Mouse (Mus musculus) gastrocnemius, postnatal 4 days (tissue): ENCODE data around the gene Psd. TPM values are rescaled to one million over a fixed set of nuclear protein-coding genes. Genes with fewer than 3 reads are reported as not detected.
A peak's percentile ranks its signal among the peaks of the same experiment; 100 is the strongest.

Experiments
- DNase-seq, 2 experiments: peaks; one replicate each; pipeline ENCODE4 v3.0.0; 2021 to 2022; ENCODE audit warnings: low spot score in 2 of 2, mixed read lengths in 2 of 2
- total RNA-seq, 2 experiments: library from RNA; stranded (reverse); gene quantifications; 2 replicates each; pipeline ENCODE4 v1.2.3; 2021

The Psd gene
- total RNA-seq, 2 experiments from 2014 or later = 2.0 to 2.9 TPM

- DNase-seq = peak; percentile 75 to 90
These were observed 18.1 kb downstream of the Psd start for GRCm38 (mm10) chr19:46308706-46309435.

- DNase-seq = peak in 1 of 2 experiments; percentile 17
These were observed 18.7 kb downstream of the Psd start for GRCm38 (mm10) chr19:46308303-46308702.

DNA sequence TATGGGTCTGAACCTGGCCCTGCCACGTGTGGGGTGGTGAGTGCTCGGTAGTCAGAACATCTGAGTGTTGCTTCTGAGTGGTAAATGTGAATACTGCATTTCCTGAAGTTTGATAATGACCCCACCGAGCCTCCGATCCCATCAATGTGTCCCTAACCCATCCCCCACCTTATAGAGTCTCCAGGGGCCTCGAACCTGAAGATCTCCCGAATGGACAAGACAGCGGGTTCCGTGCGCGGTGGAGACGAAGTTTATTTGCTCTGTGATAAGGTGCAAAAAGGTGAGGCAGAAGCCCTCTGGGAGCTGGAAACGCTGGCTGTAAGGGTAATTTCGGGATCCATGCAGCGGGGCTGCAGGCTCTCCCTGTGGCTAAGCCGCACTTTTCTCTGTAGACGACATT, 19.2 kb downstream of the Psd start:
- peak in 1 of 2 experiments; percentile 15 for DNase-seq

- peak in 1 of 2 experiments; percentile 14 for DNase-seq
These were observed 20.1 kb downstream of the Psd start for GRCm38 (mm10) chr19:46306751-46307289.

GRCm38 (mm10) chr19:46306268-46306610, 20.7 kb downstream of the Psd start:
- DNase-seq = peak in 1 of 2 experiments; percentile 8

DNA sequence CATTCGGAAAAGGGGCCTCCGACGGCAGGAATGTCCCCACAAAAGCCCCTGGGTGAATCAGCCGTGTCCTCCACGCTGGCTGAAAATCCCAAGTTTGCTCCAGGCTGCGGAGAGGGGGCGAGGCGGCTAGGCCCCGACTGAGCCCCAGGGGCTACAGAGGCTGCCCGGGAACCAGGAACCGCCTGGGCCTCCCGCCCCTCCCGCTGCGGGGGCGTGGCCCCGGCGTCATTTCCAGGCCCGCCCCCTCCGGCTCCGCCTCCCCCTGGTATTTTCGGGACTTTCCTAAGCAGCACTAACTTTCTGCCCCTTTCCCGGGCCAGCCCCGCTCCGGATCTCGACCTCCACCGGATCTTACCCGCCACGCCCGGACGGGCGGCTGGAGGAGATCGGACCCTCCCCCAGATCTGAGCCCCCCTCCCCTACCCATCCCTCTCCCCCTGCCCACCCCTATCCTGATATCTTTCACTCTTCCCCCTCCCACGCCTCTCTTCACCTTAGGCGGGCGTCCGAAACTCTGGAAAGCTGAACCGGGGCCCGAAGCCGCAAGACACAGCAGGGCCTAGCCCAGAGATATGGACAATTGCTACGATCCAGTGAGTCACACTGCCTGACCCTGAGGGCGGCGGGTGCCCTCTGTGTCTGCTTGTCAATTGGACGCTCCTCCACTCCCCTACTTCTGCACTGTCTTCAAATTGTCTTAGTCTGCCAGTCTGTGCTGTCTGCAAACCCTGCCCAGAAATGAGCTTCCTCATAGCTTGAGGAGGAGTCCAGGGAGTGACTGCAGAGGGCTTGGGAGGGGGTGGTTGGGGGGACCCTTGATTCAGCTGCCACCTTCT, 21.3 kb downstream of the Psd start:
- peak; percentile 83 to 87 for DNase-seq

DNA sequence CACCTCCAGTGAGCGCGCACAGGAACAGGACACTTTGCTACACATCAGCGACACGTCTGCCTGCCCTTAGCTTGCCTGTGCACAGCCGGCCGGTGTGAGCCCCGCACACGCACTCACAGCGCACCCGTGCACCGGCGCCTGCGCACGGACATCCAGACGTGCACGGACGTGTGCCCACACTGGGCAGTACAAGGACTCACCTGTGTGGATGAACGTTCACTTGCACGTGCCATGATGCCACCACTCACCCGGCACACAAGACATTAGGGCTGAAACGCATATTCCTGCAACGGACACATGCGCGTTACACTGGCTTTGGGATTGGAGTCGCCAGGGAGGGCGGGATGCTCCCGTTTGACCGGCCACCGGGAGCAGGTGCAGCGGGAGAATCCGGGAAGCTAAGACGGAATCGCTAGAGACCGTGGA, 22.0 kb downstream of the Psd start:
- DNase-seq = peak in 1 of 2 experiments; percentile 45

DNA sequence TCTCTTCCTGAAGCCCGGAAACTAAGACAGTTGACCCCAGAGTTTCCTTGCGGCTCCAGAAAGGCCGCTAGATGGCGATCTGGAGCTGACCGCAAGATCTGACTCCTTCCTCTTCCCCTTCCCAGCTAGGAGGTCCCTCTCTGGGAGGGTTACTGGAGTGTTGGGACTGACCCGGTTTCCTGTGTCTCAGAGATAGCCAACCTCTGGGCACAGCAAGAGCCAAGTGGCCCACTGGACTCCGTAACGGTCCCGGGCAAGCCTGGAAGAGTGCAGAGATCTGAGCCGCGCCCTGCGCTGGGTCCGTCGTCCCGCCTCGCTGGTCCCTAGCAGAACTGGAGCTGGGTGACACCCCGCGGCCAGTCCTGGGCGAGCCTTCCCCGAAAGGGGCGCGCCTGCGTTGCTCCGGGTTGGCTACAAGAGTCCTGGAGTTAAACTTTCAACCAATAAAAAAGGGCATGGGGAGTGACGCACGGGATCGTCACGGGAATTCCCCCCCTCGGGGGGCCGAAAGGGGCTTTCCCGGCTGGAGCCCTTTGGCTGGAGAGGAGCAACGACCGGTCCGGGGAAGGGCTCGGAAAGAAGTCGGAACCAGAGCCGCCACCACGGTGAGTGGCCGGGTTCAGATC, 22.6 kb downstream of the Psd start, which contains the start of gene Nfkb2:
Gene Nfkb2 (plus strand): TSS at position 105 of the 626 bp plus-strand sequence.
- peak; percentile 87 to 94 for DNase-seq

DNA sequence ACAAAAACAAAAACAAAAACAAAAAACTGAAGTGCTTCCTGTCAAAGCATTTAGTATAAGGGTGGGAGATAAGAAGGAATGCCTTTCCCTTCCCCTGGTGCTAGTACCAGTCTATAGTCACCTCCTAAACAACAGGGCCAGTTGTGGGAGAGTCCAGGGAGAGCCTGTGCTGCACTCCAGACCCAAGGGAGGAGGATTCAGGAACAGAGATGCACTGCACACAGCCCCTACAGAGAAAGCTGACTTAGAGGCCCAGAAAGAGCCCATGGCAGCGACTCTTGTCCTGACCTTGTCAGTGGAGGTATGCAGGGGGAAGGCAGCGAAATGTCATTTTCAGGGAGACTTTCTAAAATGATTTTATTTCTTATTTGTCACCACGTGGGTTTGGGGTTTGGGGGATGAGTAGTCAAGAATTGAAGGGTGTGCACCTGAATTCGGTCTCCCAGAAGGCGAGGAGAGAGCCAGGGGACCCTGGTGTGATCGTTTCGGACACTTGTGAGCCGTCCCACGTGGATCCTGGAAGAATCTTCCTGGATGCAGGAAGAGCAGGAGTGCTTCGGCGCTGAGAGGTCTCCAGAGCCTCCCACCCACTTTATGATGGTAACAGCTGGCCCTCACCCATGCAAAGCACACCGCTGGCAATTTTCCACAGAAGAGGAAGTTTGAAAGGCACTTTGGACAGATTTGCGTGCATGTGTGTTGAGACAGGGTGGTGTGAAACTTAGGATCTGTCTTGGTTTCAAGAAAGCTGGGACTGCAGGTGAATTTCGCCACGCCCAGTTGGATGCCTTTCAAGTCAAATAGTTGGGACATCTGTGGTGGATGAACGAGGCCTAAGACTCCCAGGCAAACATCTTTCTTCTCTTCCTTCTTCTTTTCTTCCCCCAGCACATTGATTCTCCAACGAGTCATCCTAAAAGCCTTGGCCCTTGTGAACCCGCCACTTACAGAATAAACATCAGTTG, 23.4 kb downstream of the Psd start:
- peak; percentile 10 to 12 for DNase-seq

- peak in 1 of 2 experiments; percentile 4 for DNase-seq
These were observed 24.4 kb downstream of the Psd start for GRCm38 (mm10) chr19:46302551-46302950.

GRCm38 (mm10) chr19:46300294-46301045, 26.5 kb downstream of the Psd start:
- no peak for DNase-seq

GRCm38 (mm10) chr19:46296938-46297337, 30.0 kb downstream of the Psd start:
- DNase-seq = no peak

DNA sequence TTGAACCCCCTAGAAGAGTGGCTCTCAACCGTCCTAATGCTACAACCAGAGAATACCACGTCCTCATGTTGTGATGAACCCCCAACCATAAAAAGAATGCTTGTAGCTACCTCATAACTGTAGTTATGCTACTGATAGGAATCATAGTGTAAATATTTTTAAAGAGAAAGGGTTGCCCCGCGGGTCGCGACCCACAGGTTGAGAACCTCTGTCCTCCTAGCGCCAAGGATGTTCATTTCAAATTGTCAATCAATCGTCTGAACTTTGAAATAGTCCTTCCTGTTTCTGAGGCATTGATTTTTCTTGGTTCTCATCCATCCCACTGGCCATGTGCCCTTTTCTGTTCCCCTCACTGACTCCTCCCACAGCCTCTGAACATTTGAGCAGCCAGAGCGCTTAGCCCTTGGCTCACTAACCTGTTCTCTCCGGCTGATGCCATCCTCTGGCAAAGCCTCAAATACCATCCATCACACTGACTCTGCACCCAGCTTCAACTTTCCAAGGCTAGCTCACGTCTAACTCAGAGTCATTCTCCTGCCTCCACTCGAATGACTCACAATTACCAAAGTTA, 36.3 kb downstream of the Psd start:
- no peak for DNase-seq

- no peak for DNase-seq
These were observed 39.4 kb downstream of the Psd start for GRCm38 (mm10) chr19:46287566-46287965.

GRCm38 (mm10) chr19:46286926-46287325, 40.0 kb downstream of the Psd start:
- peak in 1 of 2 experiments; percentile 4 for DNase-seq

DNA sequence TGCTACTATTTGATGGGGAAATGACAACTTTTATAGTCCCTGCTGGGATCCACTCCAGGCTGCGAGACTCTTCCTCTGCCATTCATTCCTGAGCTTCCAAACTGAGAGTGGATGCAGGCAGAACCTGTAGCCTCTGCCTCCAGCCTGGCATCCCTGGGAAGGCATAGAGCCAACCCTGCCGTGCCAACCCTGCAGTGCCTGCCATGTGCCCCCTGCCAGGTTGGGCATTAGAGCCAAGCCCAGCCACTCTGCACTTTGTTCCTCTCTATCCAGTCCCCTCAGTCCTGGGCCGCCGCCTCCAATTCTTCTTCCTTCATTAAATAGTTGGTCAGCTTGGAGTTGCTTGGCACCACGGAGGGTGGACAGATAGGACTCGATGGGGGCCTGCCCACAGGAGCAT, 40.9 kb downstream of the Psd start:
- DNase-seq = peak in 1 of 2 experiments; percentile 17

DNA sequence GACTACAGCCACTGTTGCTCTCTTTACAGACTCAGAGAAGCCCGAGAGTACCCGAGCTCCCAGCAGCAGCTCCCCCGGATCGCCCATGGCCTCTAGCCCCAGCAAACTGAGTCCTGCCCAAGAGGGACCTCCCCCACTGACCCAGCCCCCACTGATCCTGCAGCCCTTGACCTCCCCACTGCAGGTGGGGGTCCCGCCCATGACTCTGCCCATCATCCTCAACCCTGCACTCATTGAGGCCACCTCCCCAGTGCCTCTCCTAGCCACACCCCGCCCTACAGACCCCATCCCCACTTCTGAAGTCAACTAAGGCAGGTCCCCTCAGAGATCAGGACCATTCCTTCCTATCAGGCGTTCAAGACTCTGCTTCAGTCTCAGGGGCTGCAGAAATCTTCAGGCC, 41.3 kb downstream of the Psd start:
- DNase-seq = peak in 1 of 2 experiments; percentile 13

DNA sequence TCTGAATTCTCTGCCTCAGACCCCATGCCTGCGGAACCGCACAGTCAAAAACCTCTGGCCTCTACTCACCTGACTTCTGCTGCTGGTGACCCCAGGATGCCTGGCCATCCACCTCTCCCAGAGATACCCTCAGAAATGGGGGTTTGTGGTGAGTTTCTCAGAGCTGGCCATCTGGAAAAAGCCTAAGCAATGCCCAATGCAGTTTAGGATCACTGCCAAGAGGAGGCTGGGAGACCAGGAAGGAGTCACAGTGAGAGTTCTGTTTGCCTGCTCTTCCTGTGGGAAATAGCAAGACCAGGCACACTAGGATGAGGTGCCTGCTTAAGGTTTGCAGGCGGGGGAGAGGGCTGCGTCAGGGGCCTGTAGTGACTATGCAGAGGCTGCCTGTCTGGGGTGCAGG, 42.3 kb downstream of the Psd start:
- DNase-seq = no peak
